Mouse (Mus musculus) liver, embryonic 14.5 days (tissue): ENCODE data around the gene Cnot9. TPM values are rescaled to one million over a fixed set of nuclear protein-coding genes. Genes with fewer than 3 reads are reported as not detected.
A peak's percentile ranks its signal among the peaks of the same experiment; 100 is the strongest.
"Not testable (repeated sequence)": the region's sequence is repeated elsewhere in the genome, so short reads cannot be mapped to it uniquely, and the experiment has no call there.

Experiments used
- ATAC-seq: fragments of 200-750 bp; cut with Nextera tagmentation; 2 replicates; pipeline ENCODE4 v1.8.0; 2017; ENCODE audit warnings: moderate number of reproducible peaks, mild to moderate bottlenecking, moderate library complexity; ENCODE audit not compliant: insufficient read depth
- DNase-seq, 3 experiments: peaks; one replicate each; pipeline ENCODE4 v3.0.0-alpha.2; 2012 to 2013; ENCODE audit warnings: low read depth in 3 of 3, low spot score in 3 of 3
- H3K27ac ChIP-seq: fragments of 300-500 bp; sonication (generic); 2 replicates; pipeline ENCODE4 v1.5.1; 2014; ENCODE audit warnings: moderate library complexity, mild to moderate bottlenecking, control low read depth, inconsistent platforms
- H3K27me3 ChIP-seq: fragments of 300-500 bp; sonication (generic); 2 replicates; pipeline ENCODE4 v1.6.1; 2014; ENCODE audit warnings: mild to moderate bottlenecking, low read length, moderate library complexity; ENCODE audit not compliant: control insufficient read depth, insufficient read depth
- H3K36me3 ChIP-seq: fragments of 300-500 bp; sonication (generic); replicated peaks from 2 replicates; pipeline ENCODE4 v1.6.1; 2014; ENCODE audit warnings: low read depth; ENCODE audit not compliant: control insufficient read depth, insufficient read depth
- H3K4me1 ChIP-seq, 2 experiments: fragments of 200-500 bp in 1 of 2; fragments of 300-500 bp in 1 of 2; sonication (generic) in 1 of 2; replicated peaks; 2 replicates each; pipeline ENCODE4 v1.6.1; 2012 to 2014; ENCODE audit warnings: antibody characterized with exemption in 1 of 2, inconsistent platforms in 1 of 2, low read length in 1 of 2; ENCODE audit not compliant: control insufficient read depth in 2 of 2, insufficient read depth in 2 of 2
- H3K4me2 ChIP-seq: fragments of 300-500 bp; sonication (generic); 2 replicates; pipeline ENCODE4 v1.6.1; 2014; ENCODE audit warnings: low read depth, mild to moderate bottlenecking, control low read depth, moderate library complexity
- H3K4me3 ChIP-seq, 2 experiments: fragments of 200-500 bp in 1 of 2; fragments of 300-500 bp in 1 of 2; sonication (generic) in 1 of 2; 2 replicates each; pipeline ENCODE4 v1.5.1; 2012 to 2014; ENCODE audit warnings: low read depth in 2 of 2, low read length in 2 of 2, mild to moderate bottlenecking in 2 of 2, control low read depth in 1 of 2, inconsistent platforms in 1 of 2, moderate library complexity in 1 of 2; ENCODE audit not compliant: insufficient read depth in 1 of 2
- H3K9ac ChIP-seq: fragments of 300-500 bp; sonication (generic); replicated peaks from 2 replicates; pipeline ENCODE4 v1.6.1; 2014; ENCODE audit warnings: mild to moderate bottlenecking, control low read depth, moderate library complexity
- H3K9me3 ChIP-seq: fragments of 300-500 bp; sonication (generic); 2 replicates; pipeline ENCODE4 v1.6.1; 2016; ENCODE audit warnings: low read length, mixed read lengths; ENCODE audit not compliant: control insufficient read depth
- CTCF ChIP-seq: IDR thresholded peaks from 2 replicates; pipeline ENCODE4 v1.5.1; 2016; ENCODE audit warnings: antibody characterized with exemption, low read depth, control low read depth
- EP300 ChIP-seq: IDR thresholded peaks from 2 replicates; pipeline ENCODE4 v1.6.1; 2016; ENCODE audit warnings: antibody characterized with exemption, low read depth
- WGBS: fragments of 180-500 bp; shearing (Covaris S2); extraction: QIAGEN DNeasy Blood & Tissue Kit; methylation state at CpG from one replicate; pipeline ENCODE4 v1.1.7; 2014; ENCODE audit not compliant: insufficient replicate concordance; 5-methylcytosine and 5-hydroxymethylcytosine counted together
- polyA plus RNA-seq, 2 experiments: library from polyadenylated mRNA; depleted of rRNA in 1 of 2; stranded (reverse) in 1 of 2; unstranded in 1 of 2; fragments of >200 nt; fragmentation: Nextera tagmentation in 1 of 2; extraction: Ambion mirVana in 1 of 2; gene quantifications; 2 replicates each; pipeline versions ENCODE4 v1.2.1 to v1.2.3; 2012 to 2014

Gene Cnot9
- polyA plus RNA-seq, 2 experiments = 23.8 to 39.7 TPM

- peaks cover 20 to 21% of the 10 kb centered on the region in 2 experiments for H3K4me1 ChIP-seq
- no peaks in the 10 kb centered on the region for H3K27me3 ChIP-seq
- peak overlapping the region; percentile 79 to 98 for H3K4me3 ChIP-seq
- DNase-seq (peak; percentile 52 to 63 (median 57)), ATAC-seq (peak; percentile 27)
- under 1% methylated on average over 34 of the region's 34 CpGs for WGBS
- no peaks in the 10 kb centered on the region for H3K9me3 ChIP-seq
- peak overlapping the region; percentile 94 for H3K4me2 ChIP-seq
- no peak for TF ChIP-seq EP300
- peak overlapping the region; percentile 87 for H3K27ac ChIP-seq
- H3K36me3 ChIP-seq = peaks cover 6% of the 10 kb centered on the region; the same call in 1 of the 2 replicates
- peak overlapping the region; percentile 96 for H3K9ac ChIP-seq
Measured at GRCm38 (mm10) chr1:74506471-74506881, 618 bp downstream of the Cnot9 start.

GRCm38 (mm10) chr1:74507780-74508179 is 1.9 kb downstream of the Cnot9 start:
- DNase-seq (no peak), ATAC-seq (no peak)
- Histone ChIP-seq H3K9me3 (no peaks in the 10 kb centered on the region), H3K4me1 (peaks cover 20 to 21% of the 10 kb centered on the region in 2 experiments), H3K4me3 (peak overlapping the region; percentile 17 to 98; a peak in 3 of 4 replicates), H3K4me2 (peak overlapping the region; percentile 94), H3K36me3 (peaks cover 12% of the 10 kb centered on the region), H3K27me3 (no peaks in the 10 kb centered on the region), H3K9ac (peak overlapping the region; percentile 96), H3K27ac (no peak overlapping the region; the same call in 1 of the 2 replicates)
- 72% methylated on average over 2 of the region's 2 CpGs for WGBS
- TF ChIP-seq EP300 (no peak), CTCF (no peak)

- Histone ChIP-seq H3K27me3 (no peaks in the 10 kb centered on the region), H3K27ac (no peak overlapping the region), H3K9me3 (no peaks in the 10 kb centered on the region), H3K4me1 (peaks cover 14 to 28% of the 10 kb centered on the region in 2 experiments), H3K36me3 (peaks cover 17% of the 10 kb centered on the region), H3K4me3 (no peak overlapping the region), H3K9ac (no peak overlapping the region), H3K4me2 (no peak overlapping the region)
- no peak for TF ChIP-seq CTCF
- no peak for TF ChIP-seq EP300
- 77% methylated on average over 5 of the region's 5 CpGs for WGBS
- no peak for DNase-seq
- ATAC-seq = no peak
Measured at GRCm38 (mm10) chr1:74511306-74511705, 5.4 kb downstream of the Cnot9 start.

- peaks cover 24% of the 10 kb centered on the region for H3K36me3 ChIP-seq
- not testable (repeated sequence) for ATAC-seq, H3K4me3 ChIP-seq, H3K27me3 ChIP-seq, H3K9me3 ChIP-seq, H3K27ac ChIP-seq, H3K9ac ChIP-seq, DNase-seq, H3K4me2 ChIP-seq
- WGBS = 78% methylated on average over 1 of the region's 1 CpGs
- peaks cover 7 to 22% of the 10 kb centered on the region in 2 experiments for H3K4me1 ChIP-seq
Measured at GRCm38 (mm10) chr1:74512999-74513398, 7.1 kb downstream of the Cnot9 start.

GRCm38 (mm10) chr1:74519875-74520274 is 14.0 kb downstream of the Cnot9 start:
- Histone ChIP-seq H3K27ac (no peak overlapping the region), H3K4me2 (no peak overlapping the region), H3K4me3 (no peak overlapping the region), H3K4me1 (no peaks in the 10 kb centered on the region), H3K9ac (no peak overlapping the region), H3K36me3 (peaks cover 50% of the 10 kb centered on the region), H3K9me3 (no peaks in the 10 kb centered on the region), H3K27me3 (no peaks in the 10 kb centered on the region)
- TF ChIP-seq CTCF (no peak), EP300 (no peak)
- DNase-seq = no peak
- ATAC-seq = no peak

- DNase-seq = no peak
- WGBS = 76% methylated on average over 4 of the region's 4 CpGs
Measured at GRCm38 (mm10) chr1:74524746-74525145, 18.9 kb downstream of the Cnot9 start.

More at GRCm38 (mm10) chr1:74524746-74525145, 18.9 kb downstream of the Cnot9 start:
- Histone ChIP-seq H3K4me2 (no peak overlapping the region), H3K27me3 (no peaks in the 10 kb centered on the region), H3K4me1 (no peaks in the 10 kb centered on the region), H3K36me3 (peaks cover 65% of the 10 kb centered on the region), H3K4me3 (no peak overlapping the region), H3K9me3 (no peaks in the 10 kb centered on the region), H3K27ac (no peak overlapping the region), H3K9ac (no peak overlapping the region)
- no peak for ATAC-seq
- TF ChIP-seq EP300 = no peak
- no peak for TF ChIP-seq CTCF
